Mouse (Mus musculus): ENCODE measurements around the gene Cenps. TPM values are rescaled to one million over a fixed set of nuclear protein-coding genes. Genes with fewer than 3 reads are reported as not detected.
A peak's percentile ranks its signal among the peaks of the same experiment; 100 is the strongest.

Cenps gene
- 32.7 and 35.5 TPM in 2 replicates for polyA plus RNA-seq (2015; fragmentation: Nextera tagmentation; extraction: Ambion mirVana)

DNA sequence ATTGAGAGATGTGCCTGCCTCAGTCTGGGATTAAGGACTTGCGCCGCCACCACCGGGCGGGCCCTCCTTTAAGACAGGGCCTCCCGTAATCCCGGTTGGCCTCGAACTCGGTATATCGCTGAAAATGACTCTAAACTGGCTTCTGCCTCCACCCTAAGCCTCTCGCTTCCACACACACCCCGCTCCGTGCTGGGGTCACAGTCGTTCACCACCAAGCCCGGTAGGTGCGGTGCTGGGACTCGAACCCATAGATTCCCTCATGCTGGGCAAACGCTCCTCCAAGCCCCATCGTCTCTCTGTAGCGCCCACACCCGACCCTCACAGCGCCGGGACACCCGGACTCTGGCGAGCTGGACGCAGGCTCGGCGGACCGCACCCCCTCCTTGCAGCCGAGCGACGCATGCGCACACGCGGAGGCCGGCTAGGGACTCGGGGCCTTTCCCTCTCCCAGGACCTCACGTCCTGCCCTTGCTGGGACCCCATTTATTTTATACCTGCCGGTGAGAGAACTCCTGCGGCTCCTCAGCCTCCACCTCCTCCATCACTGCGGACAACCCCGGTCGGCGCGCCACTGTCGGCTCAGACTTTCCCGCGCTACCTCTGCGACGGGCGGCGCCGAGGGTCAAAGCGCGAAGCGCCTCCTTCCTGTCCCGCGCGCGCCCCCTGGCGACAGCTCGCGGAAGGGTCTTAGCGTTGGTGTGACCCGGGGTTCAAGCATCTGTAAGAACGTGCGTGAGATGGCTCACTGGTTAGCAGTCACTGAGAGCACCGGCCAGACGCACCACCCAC is at the start of gene Cenps:
Gene Cenps (minus strand): TSS at position 648 of the 789 bp plus-strand sequence.
- Histone ChIP-seq H3K4me1 (replicated peaks; ENCODE audit: control insufficient read depth, insufficient read depth, low read length) (peaks cover 10% of the 10 kb centered on the region; the same call in 1 of the 2 replicates), H3K4me2 (ENCODE audit: low read depth, low read length) (peak within 1 kb of the TSS; percentile 74), H3K9me3 (ENCODE audit: control insufficient read depth, low read length) (no peaks in the 10 kb centered on the region), H3K27ac (ENCODE audit: low read length) (peak within 1 kb of the TSS; percentile 83), H3K9ac (ENCODE audit: low read length) (peak within 1 kb of the TSS; percentile 78), H3K27me3 (ENCODE audit: control insufficient read depth, insufficient read depth, low read depth, low read length) (no peaks in the 10 kb centered on the region), H3K4me3 (ENCODE audit: low read length) (peak within 1 kb of the TSS; percentile 68), H3K36me3 (ENCODE audit: control insufficient read depth, insufficient read depth, low read length) (no peaks in the 10 kb centered on the region)
- WGBS, result under 1% methylated on average over 67 of the region's 68 CpGs
- peak; percentile 96 for ATAC-seq (ENCODE audit: low read depth)

DNA sequence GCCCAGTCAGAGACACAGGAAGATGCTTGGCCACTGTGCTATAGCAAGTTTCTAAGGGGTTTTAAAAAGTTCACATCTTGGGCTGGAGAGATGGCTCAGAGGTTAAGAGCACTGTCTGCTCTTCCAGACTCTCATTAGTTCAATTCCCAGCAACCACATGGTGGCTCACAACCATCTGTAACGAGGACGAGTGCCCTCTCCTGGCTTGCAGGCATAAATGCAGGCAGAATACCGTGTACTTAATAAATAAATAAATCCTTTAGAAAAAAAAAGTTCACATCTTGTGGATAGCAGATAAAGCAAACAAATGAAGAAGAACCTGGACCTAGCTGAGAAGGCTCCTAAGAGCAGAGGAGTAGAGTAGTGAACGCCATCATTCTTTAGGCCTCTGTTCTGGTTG is 45.3 kb upstream of the Cenps start:
- Histone ChIP-seq H3K27me3 (ENCODE audit: control insufficient read depth, insufficient read depth, low read depth, low read length) (no peaks in the 10 kb centered on the region), H3K4me3 (ENCODE audit: low read length) (no peak overlapping the region), H3K4me1 (replicated peaks; ENCODE audit: control insufficient read depth, insufficient read depth, low read length) (0 out of 2 replicates have a peak, but pooled peaks cover 4% of the 10 kb centered on the region), H3K36me3 (ENCODE audit: control insufficient read depth, insufficient read depth, low read length) (peaks cover 22% of the 10 kb centered on the region), H3K9ac (ENCODE audit: low read length) (no peak overlapping the region), H3K9me3 (ENCODE audit: control insufficient read depth, low read length) (no peaks in the 10 kb centered on the region), H3K4me2 (ENCODE audit: low read depth, low read length) (no peak overlapping the region), H3K27ac (ENCODE audit: low read length) (no peak overlapping the region)
- 61% methylated on average over 4 of the region's 4 CpGs for WGBS
- no peak for ATAC-seq (ENCODE audit: low read depth)

DNA sequence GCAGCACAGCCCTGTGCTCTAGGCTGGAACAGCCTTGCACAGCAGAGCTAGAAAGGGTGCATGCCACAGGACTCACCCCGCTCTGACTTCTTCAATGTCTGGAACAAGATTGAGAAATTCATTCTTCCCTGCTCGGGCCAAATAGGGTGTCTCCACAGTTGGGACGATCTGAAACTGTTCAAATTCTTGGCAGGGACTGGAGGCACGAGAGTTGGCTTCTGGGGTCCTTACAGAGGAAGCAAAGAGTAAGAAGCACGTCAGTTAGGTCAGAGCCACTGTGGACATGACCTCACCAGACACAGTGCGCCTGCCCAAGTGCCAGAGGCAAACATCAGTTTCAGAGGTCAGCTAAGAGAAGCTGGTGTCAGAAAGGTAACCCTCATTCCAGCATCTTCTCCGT is 44.8 kb upstream of the Cenps start:
- no peaks in the 10 kb centered on the region for H3K9me3 ChIP-seq (ENCODE audit: control insufficient read depth, low read length)
- peak; percentile 63 for ATAC-seq (ENCODE audit: low read depth)

DNA sequence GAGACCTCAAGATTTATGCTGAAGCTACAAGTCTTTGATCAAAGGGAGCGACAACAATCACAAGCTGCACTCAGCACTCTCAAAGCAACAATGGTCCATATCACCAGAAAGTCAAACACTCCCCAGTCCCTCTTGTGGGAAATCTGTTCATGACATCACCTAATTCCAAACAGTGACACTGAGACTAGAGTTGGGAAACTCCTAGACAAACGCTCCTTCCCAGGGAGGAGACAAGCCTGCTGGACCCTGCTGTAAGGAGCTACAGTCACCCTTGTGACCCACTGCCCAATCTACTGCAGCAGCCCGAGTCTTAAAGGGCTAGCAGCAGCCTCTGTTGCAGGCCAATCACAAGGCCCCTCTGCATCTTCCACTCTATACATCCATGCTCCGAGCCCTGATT is 42.1 kb upstream of the Cenps start:
- H3K4me1 ChIP-seq (replicated peaks; ENCODE audit: control insufficient read depth, insufficient read depth, low read length), result peaks cover 6% of the 10 kb centered on the region; the same call in 1 of the 2 replicates
- H3K27me3 ChIP-seq (ENCODE audit: control insufficient read depth, insufficient read depth, low read depth, low read length), result no peaks in the 10 kb centered on the region
- 43% methylated on average over 4 of the region's 4 CpGs for WGBS
- no peak overlapping the region for H3K9ac ChIP-seq (ENCODE audit: low read length)
- no peak overlapping the region for H3K4me2 ChIP-seq (ENCODE audit: low read depth, low read length)
- peaks cover 18% of the 10 kb centered on the region for H3K36me3 ChIP-seq (ENCODE audit: control insufficient read depth, insufficient read depth, low read length)
- ATAC-seq (ENCODE audit: low read depth), result peak; percentile 79
- H3K27ac ChIP-seq (ENCODE audit: low read length), result peak overlapping the region; percentile 28
- no peak overlapping the region for H3K4me3 ChIP-seq (ENCODE audit: low read length)
- no peaks in the 10 kb centered on the region for H3K9me3 ChIP-seq (ENCODE audit: control insufficient read depth, low read length)

More for the DNA sequence above, 44.8 kb upstream of the Cenps start:
- peaks cover 20% of the 10 kb centered on the region for H3K36me3 ChIP-seq (ENCODE audit: control insufficient read depth, insufficient read depth, low read length)
- peaks cover 6% of the 10 kb centered on the region; the same call in 1 of the 2 replicates for H3K4me1 ChIP-seq (replicated peaks; ENCODE audit: control insufficient read depth, insufficient read depth, low read length)
- H3K27me3 ChIP-seq (ENCODE audit: control insufficient read depth, insufficient read depth, low read depth, low read length), result no peaks in the 10 kb centered on the region
- H3K9ac ChIP-seq (ENCODE audit: low read length), result no peak overlapping the region
- no peak overlapping the region for H3K4me2 ChIP-seq (ENCODE audit: low read depth, low read length)
- WGBS, result 67% methylated on average over 7 of the region's 7 CpGs
- no peak overlapping the region for H3K4me3 ChIP-seq (ENCODE audit: low read length)
- H3K27ac ChIP-seq (ENCODE audit: low read length), result no peak overlapping the region

DNA sequence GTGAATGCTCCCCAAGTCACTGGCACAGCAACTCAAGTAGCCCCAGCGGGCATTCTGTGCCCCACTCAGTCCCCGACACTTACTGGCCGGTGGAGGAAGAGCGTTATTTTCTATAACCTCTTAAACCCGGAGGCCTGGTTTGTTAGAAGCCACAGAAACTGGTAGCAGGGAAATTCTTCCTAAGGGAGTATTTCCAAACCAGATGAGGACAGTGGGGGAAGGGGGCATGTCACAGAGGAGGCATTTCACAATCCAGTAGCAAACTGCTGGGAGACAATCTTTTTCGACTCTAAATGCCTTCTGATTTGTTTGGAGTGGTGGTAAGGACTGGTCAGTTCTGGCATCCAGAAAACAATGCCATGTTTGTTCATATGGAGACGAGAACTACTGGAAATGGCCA is 41.7 kb upstream of the Cenps start:
- no peak overlapping the region for H3K4me2 ChIP-seq (ENCODE audit: low read depth, low read length)
- no peak overlapping the region for H3K4me3 ChIP-seq (ENCODE audit: low read length)
- H3K27me3 ChIP-seq (ENCODE audit: control insufficient read depth, insufficient read depth, low read depth, low read length), result no peaks in the 10 kb centered on the region
- ATAC-seq (ENCODE audit: low read depth), result peak; percentile 66
- no peak overlapping the region for H3K9ac ChIP-seq (ENCODE audit: low read length)
- no peaks in the 10 kb centered on the region for H3K9me3 ChIP-seq (ENCODE audit: control insufficient read depth, low read length)
- H3K27ac ChIP-seq (ENCODE audit: low read length), result peak overlapping the region; percentile 28
- 60% methylated on average over 7 of the region's 7 CpGs for WGBS
- H3K36me3 ChIP-seq (ENCODE audit: control insufficient read depth, insufficient read depth, low read length), result peaks cover 18% of the 10 kb centered on the region
- H3K4me1 ChIP-seq (replicated peaks; ENCODE audit: control insufficient read depth, insufficient read depth, low read length), result peaks cover 6% of the 10 kb centered on the region; the same call in 1 of the 2 replicates

DNA sequence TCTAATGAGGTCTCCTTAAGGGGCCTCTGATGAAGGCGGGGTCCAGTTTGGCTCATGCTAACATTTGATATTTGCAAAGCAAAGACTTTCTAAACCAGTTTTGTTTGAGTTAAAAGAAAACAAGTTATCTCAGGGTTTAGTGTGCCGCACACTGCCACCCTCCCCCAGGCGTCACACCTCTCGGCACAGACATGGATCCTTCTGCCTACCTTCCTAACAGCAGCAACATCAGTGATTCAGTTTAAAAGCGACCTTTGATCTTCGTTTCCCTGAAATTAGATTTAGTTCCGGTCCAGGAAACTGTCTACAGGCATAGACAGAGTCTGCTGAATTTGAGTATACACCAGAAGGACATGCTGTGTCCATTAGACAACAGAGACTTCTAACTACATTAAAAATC is 40.9 kb upstream of the Cenps start:
- Histone ChIP-seq H3K4me1 (replicated peaks; ENCODE audit: control insufficient read depth, insufficient read depth, low read length) (peaks cover 6% of the 10 kb centered on the region; the same call in 1 of the 2 replicates), H3K4me3 (ENCODE audit: low read length) (no peak overlapping the region), H3K27me3 (ENCODE audit: control insufficient read depth, insufficient read depth, low read depth, low read length) (no peaks in the 10 kb centered on the region), H3K36me3 (ENCODE audit: control insufficient read depth, insufficient read depth, low read length) (peaks cover 14% of the 10 kb centered on the region), H3K4me2 (ENCODE audit: low read depth, low read length) (no peak overlapping the region), H3K9ac (ENCODE audit: low read length) (no peak overlapping the region), H3K9me3 (ENCODE audit: control insufficient read depth, low read length) (no peaks in the 10 kb centered on the region), H3K27ac (ENCODE audit: low read length) (no peak overlapping the region)
- no peak for ATAC-seq (ENCODE audit: low read depth)
- 76% methylated on average over 7 of the region's 7 CpGs for WGBS

DNA sequence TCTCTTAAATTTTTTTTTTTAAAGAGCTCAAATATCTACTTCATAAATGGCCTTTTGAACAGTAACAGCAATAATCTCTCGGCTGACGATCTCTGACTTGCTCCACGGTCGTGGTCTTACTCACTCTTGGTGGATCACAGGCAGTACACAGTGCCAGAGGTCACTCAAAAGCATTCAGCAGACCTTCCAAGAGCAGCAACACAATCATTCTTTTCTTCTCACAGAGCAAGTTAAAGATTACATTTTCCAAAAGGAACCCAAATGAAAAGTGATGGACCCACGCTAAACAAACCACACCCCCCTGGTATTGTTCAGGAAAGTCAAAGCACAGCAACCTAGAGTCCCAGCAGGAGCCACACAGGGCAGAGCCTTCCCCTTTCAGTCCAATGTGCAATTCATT is 39.6 kb upstream of the Cenps start:
- H3K36me3 ChIP-seq (ENCODE audit: control insufficient read depth, insufficient read depth, low read length), result peaks cover 11% of the 10 kb centered on the region
- no peak for ATAC-seq (ENCODE audit: low read depth)
- no peaks in the 10 kb centered on the region for H3K27me3 ChIP-seq (ENCODE audit: control insufficient read depth, insufficient read depth, low read depth, low read length)
- H3K4me1 ChIP-seq (replicated peaks; ENCODE audit: control insufficient read depth, insufficient read depth, low read length), result peaks cover 16% of the 10 kb centered on the region
- H3K9me3 ChIP-seq (ENCODE audit: control insufficient read depth, low read length), result no peaks in the 10 kb centered on the region
- no peak overlapping the region for H3K27ac ChIP-seq (ENCODE audit: low read length)
- 44% methylated on average over 5 of the region's 5 CpGs for WGBS
- no peak overlapping the region for H3K4me3 ChIP-seq (ENCODE audit: low read length)
- H3K9ac ChIP-seq (ENCODE audit: low read length), result no peak overlapping the region
- H3K4me2 ChIP-seq (ENCODE audit: low read depth, low read length), result no peak overlapping the region

DNA sequence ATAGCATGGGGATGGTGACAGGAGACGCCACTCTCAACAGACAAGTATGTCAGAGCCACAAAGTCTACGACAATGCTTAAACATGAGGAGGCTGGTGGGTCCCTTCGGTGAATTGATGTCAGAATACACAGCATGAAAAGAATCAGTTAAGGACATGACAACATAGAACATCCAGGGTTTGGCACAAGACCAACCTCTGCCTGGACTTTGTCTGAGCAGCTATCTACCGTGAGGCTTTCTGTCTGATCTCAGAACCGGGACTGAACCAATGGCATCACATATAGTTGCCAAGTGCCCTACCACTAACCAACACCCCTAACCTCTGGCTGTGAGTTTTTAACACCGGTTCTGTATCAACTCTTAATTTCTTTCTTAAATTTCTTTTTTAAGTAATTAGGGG is 39.2 kb upstream of the Cenps start:
- Histone ChIP-seq H3K36me3 (ENCODE audit: control insufficient read depth, insufficient read depth, low read length) (peaks cover 8% of the 10 kb centered on the region), H3K9ac (ENCODE audit: low read length) (no peak overlapping the region), H3K9me3 (ENCODE audit: control insufficient read depth, low read length) (no peaks in the 10 kb centered on the region), H3K4me2 (ENCODE audit: low read depth, low read length) (no peak overlapping the region), H3K4me3 (ENCODE audit: low read length) (no peak overlapping the region), H3K4me1 (replicated peaks; ENCODE audit: control insufficient read depth, insufficient read depth, low read length) (peaks cover 19% of the 10 kb centered on the region), H3K27ac (ENCODE audit: low read length) (no peak overlapping the region), H3K27me3 (ENCODE audit: control insufficient read depth, insufficient read depth, low read depth, low read length) (no peaks in the 10 kb centered on the region)
- WGBS, result 72% methylated on average over 6 of the region's 6 CpGs
- no peak for ATAC-seq (ENCODE audit: low read depth)

DNA sequence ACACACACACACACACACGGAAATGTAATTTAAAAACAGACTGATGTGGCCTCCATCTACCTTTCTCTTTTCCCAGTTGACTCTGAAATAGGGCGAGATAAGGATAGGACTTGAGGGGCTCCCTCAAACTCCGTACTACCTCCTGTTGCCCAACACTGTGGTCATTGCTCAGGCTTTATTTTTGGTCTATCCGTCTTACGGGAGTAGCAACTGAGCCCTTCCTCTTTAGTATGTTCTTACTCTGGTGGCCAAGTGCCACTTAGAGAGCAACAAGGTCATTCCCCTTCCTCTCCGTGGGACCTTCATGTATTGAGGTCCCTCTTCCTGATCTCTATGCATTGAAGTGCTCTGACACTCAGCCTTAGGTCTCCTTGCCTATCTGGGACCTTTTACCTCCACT is 36.2 kb upstream of the Cenps start:
- H3K4me3 ChIP-seq (ENCODE audit: low read length), result no peak overlapping the region
- no peak overlapping the region for H3K27ac ChIP-seq (ENCODE audit: low read length)
- H3K4me2 ChIP-seq (ENCODE audit: low read depth, low read length), result no peak overlapping the region
- H3K9ac ChIP-seq (ENCODE audit: low read length), result no peak overlapping the region
- H3K9me3 ChIP-seq (ENCODE audit: control insufficient read depth, low read length), result no peaks in the 10 kb centered on the region
- ATAC-seq (ENCODE audit: low read depth), result no peak
- H3K36me3 ChIP-seq (ENCODE audit: control insufficient read depth, insufficient read depth, low read length), result no peaks in the 10 kb centered on the region
- no peaks in the 10 kb centered on the region for H3K27me3 ChIP-seq (ENCODE audit: control insufficient read depth, insufficient read depth, low read depth, low read length)
- peaks cover 15% of the 10 kb centered on the region for H3K4me1 ChIP-seq (replicated peaks; ENCODE audit: control insufficient read depth, insufficient read depth, low read length)
- 74% methylated on average over 6 of the region's 6 CpGs for WGBS
